Mouse (Mus musculus) megakaryocyte, embryonic 14.5 days (primary cell): Measurements from ENCODE around the gene Osbpl6.

Experiments
- FLI1 ChIP-seq: IDR thresholded peaks from 2 replicates; pipeline ENCODE4 v1.6.1; 2012; ENCODE audit warnings: low read length, inconsistent platforms, mixed read lengths
- GATA1 ChIP-seq: IDR thresholded peaks from 3 replicates; pipeline ENCODE4 v1.6.1; 2012; ENCODE audit warnings: mixed read lengths, low read length, inconsistent platforms, borderline replicate concordance

DNA sequence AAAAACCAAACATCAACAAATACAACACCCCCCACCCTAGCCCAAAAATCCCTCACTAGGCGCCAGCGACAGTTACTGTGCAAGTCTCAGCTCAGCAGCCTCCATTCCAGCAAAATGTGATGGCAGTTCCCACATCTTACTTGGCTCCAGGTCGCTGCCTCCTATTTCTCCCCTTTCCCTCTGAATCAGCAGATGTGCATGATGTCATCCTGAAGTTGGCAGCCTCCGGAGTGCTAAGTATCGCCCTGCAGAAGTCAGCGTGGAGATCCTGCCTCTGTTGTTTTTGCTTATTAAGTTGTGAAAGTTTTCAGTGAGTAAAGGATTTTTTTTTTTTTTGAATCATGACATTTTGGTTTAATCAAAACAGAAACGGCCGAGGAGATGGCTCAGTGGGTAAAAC lies 61.9 kb downstream of the Osbpl6 start:
- TF ChIP-seq GATA1 (no peak), FLI1 (no peak)
